Mouse (Mus musculus) cerebellum, adult 9-10 months (tissue): Measurements from ENCODE around the gene Col18a1.

Experiments
- DNase-seq: peaks from one replicate; pipeline ENCODE4 v3.0.0; 2022

The Col18a1 gene

GRCm38 (mm10) chr10:77180110-77180509 is 13.8 kb upstream of the Col18a1 start:
- no peak for DNase-seq

- DNase-seq, result no peak
Measured at GRCm38 (mm10) chr10:77178691-77179090, 12.3 kb upstream of the Col18a1 start.

- no peak for DNase-seq
Measured at GRCm38 (mm10) chr10:77170400-77170799, 4.1 kb upstream of the Col18a1 start.

- no peak for DNase-seq
Measured at GRCm38 (mm10) chr10:77165318-77165945, 916 bp downstream of the Col18a1 start.

GRCm38 (mm10) chr10:77164437-77165052 is 1.8 kb downstream of the Col18a1 start:
- no peak for DNase-seq

- DNase-seq, result no peak
Measured at GRCm38 (mm10) chr10:77164041-77164436, 2.3 kb downstream of the Col18a1 start.

- DNase-seq, result no peak
Measured at GRCm38 (mm10) chr10:77163392-77163977, 2.9 kb downstream of the Col18a1 start.

- DNase-seq, result no peak
Measured at GRCm38 (mm10) chr10:77159573-77159972, 6.8 kb downstream of the Col18a1 start.

- no peak for DNase-seq
Measured at GRCm38 (mm10) chr10:77158948-77159347, 7.4 kb downstream of the Col18a1 start.

GRCm38 (mm10) chr10:77157245-77158019 is 8.9 kb downstream of the Col18a1 start:
- no peak for DNase-seq

- no peak for DNase-seq
Measured at GRCm38 (mm10) chr10:77152178-77152621, 14.1 kb downstream of the Col18a1 start.

GRCm38 (mm10) chr10:77151551-77152002 is 14.8 kb downstream of the Col18a1 start:
- no peak for DNase-seq

GRCm38 (mm10) chr10:77150947-77151521 is 15.3 kb downstream of the Col18a1 start:
- DNase-seq, result no peak

GRCm38 (mm10) chr10:77150016-77150415 is 16.3 kb downstream of the Col18a1 start:
- no peak for DNase-seq

- no peak for DNase-seq
Measured at GRCm38 (mm10) chr10:77147545-77147944, 18.8 kb downstream of the Col18a1 start.

- no peak for DNase-seq
Measured at GRCm38 (mm10) chr10:77146901-77147463, 19.4 kb downstream of the Col18a1 start.

- no peak for DNase-seq
Measured at GRCm38 (mm10) chr10:77145946-77146345, 20.4 kb downstream of the Col18a1 start.

- DNase-seq, result no peak
Measured at GRCm38 (mm10) chr10:77144372-77144771, 22.0 kb downstream of the Col18a1 start.

- peak; percentile 28 for DNase-seq
Measured at GRCm38 (mm10) chr10:77142328-77142727, 24.0 kb downstream of the Col18a1 start.

GRCm38 (mm10) chr10:77138304-77138703 is 28.0 kb downstream of the Col18a1 start:
- DNase-seq, result no peak

GRCm38 (mm10) chr10:77136205-77136604 is 30.1 kb downstream of the Col18a1 start:
- no peak for DNase-seq

GRCm38 (mm10) chr10:77135274-77135829 is 31.0 kb downstream of the Col18a1 start:
- DNase-seq, result no peak
